Mouse (Mus musculus): Measurements from ENCODE around the gene Hspb9. TPM values are rescaled to one million over a fixed set of nuclear protein-coding genes. Genes with fewer than 3 reads are reported as not detected.

Hspb9 gene
- total RNA-seq, 4 experiments from 2014 or later: 0.59 TPM; not detected in 3

GRCm38 (mm10) chr11:100705095-100705747 is 8.4 kb upstream of the Hspb9 start:
- DNase-seq: no peak

GRCm38 (mm10) chr11:100709201-100709810 is 4.3 kb upstream of the Hspb9 start:
- DNase-seq: no peak

GRCm38 (mm10) chr11:100710528-100710927 is 3.1 kb upstream of the Hspb9 start:
- no peak for DNase-seq

GRCm38 (mm10) chr11:100710977-100711376 is 2.7 kb upstream of the Hspb9 start:
- no peak for DNase-seq

DNA sequence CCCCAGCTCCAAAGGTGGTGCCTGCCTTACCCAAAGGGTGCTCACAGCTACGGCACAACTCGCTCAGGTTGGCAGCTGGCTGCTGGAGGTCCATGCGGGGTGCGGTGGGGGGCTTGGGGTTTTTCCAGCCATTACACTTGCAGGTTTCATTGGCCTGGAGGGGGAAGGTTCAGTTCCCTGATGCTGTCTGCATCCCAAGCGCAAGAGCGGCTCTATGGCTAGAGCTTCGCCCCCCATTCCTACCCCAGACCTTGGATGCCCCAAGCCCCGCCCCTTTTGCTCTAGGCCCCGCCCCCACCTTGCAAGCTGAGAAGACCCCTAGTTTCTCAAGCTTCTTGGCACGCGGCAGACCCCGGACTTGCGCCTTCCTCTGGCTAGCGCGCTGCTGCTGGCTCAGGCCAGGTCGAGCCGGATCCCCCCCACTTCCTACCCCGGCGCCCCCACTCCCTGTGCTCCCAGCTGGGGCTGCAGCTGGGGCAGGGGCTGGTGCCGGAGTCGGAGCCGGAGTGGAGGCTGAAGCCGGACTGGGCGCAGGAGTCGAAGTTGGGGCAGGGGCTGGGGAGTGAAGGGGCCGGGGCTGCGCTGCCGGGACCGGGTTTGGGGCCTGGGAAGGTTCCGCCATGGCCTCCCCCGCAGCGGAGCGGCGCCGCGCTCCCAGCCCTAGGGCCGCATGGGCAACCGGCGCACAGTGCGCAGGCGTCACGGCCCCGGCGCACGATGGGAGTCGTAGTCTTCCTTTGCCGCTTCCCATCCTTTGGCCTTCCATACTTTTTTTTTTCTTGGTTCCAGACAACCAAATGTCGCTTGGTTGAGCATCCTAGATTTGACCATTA is 1.7 kb upstream of the Hspb9 start, which contains the start of gene Kat2a:
Gene Kat2a (minus strand): TSS at position 683 of the 833 bp plus-strand sequence.
- DNase-seq: peak; percentile 71

GRCm38 (mm10) chr11:100713174-100713573 is 476 bp upstream of the Hspb9 start:
- DNase-seq: no peak

DNA sequence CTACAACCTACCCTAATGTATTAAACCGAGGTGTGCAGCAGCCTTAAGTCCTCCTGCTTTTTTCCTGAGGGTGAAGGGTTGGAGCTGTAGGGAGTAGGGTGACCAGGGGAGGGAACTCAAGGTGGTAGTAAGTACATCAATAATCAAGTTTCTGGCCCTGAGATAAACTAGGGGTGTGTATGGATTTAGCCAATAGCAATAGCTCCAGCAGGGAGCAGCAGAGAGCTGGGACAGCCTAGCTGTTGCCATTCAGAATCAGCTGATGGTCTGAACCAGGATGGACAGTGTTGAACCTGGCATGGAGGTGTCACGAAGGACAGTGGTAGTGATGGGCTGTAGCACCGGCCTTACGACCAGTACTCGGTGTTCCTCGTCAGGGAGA is 875 bp downstream of the Hspb9 start:
- peak; percentile 67 for DNase-seq

GRCm38 (mm10) chr11:100714948-100715347 is 1.3 kb downstream of the Hspb9 start:
- no peak for DNase-seq

GRCm38 (mm10) chr11:100716649-100717048 is 3.0 kb downstream of the Hspb9 start:
- DNase-seq: no peak

GRCm38 (mm10) chr11:100718462-100718861 is 4.8 kb downstream of the Hspb9 start:
- DNase-seq: no peak

- DNase-seq: no peak
Observed at GRCm38 (mm10) chr11:100718866-100719265, 5.2 kb downstream of the Hspb9 start.

- no peak for DNase-seq
Observed at GRCm38 (mm10) chr11:100719312-100719711, 5.7 kb downstream of the Hspb9 start.

- no peak for DNase-seq
Observed at GRCm38 (mm10) chr11:100719893-100720292, 6.2 kb downstream of the Hspb9 start.

GRCm38 (mm10) chr11:100720345-100720744 is 6.7 kb downstream of the Hspb9 start:
- no peak for DNase-seq

- DNase-seq: no peak
Observed at GRCm38 (mm10) chr11:100721254-100721653, 7.6 kb downstream of the Hspb9 start.

- no peak for DNase-seq
Observed at GRCm38 (mm10) chr11:100721776-100722492, 8.3 kb downstream of the Hspb9 start.

DNA sequence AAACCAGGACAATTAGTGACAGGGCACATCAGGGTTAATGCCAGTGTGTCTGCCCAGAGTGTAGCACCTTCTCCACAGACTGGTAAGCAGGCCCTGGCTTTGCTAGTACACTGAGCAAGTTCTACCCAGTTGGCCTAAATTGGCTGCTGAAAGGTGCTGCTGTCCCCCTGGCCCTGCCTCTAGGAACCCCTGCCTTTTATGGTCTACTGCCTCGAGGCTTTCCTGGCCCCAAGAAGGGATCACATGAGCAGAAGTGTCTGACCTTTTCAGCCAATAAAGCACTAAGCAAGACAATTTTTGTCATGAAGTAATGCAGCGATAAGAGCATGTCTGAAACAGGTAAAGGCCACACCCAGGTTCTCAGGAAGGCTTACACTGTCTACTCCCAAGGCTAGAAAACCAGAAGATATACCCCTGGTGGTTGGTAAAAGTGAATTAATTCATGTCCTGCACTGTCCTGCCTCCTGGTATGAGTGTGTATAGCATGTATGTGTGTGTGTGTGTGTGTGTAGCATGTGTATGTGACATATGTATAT is 8.9 kb downstream of the Hspb9 start:
- DNase-seq: no peak

GRCm38 (mm10) chr11:100724919-100725512 is 11.4 kb downstream of the Hspb9 start:
- no peak for DNase-seq

GRCm38 (mm10) chr11:100727201-100727600 is 13.6 kb downstream of the Hspb9 start:
- no peak for DNase-seq

DNA sequence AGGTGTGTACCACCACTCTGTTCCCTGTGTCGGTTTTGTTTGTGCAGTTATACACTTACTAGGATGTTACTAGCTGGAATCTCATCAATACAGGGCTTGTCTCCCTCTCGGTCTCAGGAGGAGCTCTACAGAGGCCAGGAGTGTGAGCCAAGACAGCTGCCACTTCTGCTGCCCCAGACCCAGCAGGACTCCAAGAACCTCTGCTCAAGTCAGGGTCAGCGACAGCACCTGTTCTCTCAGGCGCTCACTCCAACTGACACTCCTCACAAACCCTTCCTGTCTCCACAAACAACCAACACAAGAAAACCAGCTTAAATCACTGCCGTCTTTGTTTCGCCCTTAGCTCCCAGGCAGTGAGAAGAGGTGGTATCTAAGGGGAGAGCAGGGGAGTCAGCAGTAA is 15.0 kb downstream of the Hspb9 start:
- DNase-seq: no peak

- DNase-seq: no peak
Observed at GRCm38 (mm10) chr11:100729976-100730375, 16.3 kb downstream of the Hspb9 start.

Measured in adrenal gland, adult 8-10 months (tissue).